Comparison of ENCODE assay signal across 24 mouse cellular contexts in the genomic region with DNA sequence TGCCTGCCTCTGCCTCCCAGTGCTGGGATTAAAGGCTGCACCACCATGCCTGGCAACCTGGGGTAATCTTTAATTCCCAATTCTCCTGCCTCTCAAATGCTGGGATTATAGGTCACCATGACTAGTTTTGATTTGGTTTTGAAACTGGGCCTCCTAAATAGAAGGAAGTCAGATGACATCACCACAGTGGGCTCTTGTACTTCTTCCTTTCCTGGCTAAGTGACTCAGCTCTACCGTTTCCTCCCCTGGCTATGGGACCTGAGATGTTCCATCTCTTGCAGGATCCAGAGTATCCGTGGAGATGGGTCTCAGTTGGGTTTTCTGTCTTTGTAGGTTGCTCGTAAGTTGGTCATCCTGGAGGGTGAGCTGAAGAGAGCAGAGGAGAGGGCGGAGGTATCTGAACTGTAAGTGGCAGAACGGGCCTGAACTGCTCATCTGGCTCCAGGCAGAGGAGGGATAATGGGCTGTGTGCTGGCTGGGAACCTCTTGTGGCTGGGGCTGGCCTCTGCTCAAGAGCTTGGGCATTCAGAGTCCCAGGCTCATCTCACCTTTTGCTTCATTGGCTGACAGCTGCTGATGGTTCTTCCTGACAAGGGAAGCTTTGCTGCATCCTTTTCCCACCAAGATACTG. TPM values are rescaled to one million over a fixed set of nuclear protein-coding genes. Genes with fewer than 3 reads are reported as not detected.
A peak's percentile ranks its signal among the peaks of the same experiment; 100 is the strongest.
DNase-seq lines count a peak whose midpoint lies in the region; ATAC-seq and TF ChIP-seq lines count a peak whose summit lies in the region.
"Had no signal": no experiment of that assay in that cellular context is flagged by ENCODE, and none has a peak within 500 bp of the region (broad histone marks: within the 10 kb centered on the region; RNA-seq: fewer than 3 reads in every experiment).

No protein-coding gene starts in this region.

- DNase-seq in liver, postnatal 0 days = no peak
- DNase-seq in liver (no peak), adipocyte (ENCODE audit: low spot score) (peak; percentile 47)
- DNase-seq in stomach, postnatal 0 days (ENCODE audit: low spot score) = no peak
- no peak for DNase-seq in right cerebral cortex, postnatal 10 days (ENCODE audit: low spot score in 2 of 2)
- DNase-seq in testis, postnatal 10 days (ENCODE audit: low spot score) = no peak
- DNase-seq: adrenal gland, postnatal 10 days; cerebellum, postnatal 10 days; gastrocnemius, adult 2 months; kidney, adult 2 months; kidney, postnatal 36 days; layer of hippocampus, adult 9-11 months; lung, postnatal 36 days; right cerebral cortex, adult 18-20 months had no signal

- no peak overlapping the region for H3K4me3 ChIP-seq in liver, postnatal 0 days (ENCODE audit: low read depth, low read length)
- H3K4me3 ChIP-seq in stomach, postnatal 0 days (ENCODE audit: low read depth, low read length) = no peak overlapping the region
- H3K4me3 ChIP-seq: gastrocnemius, adult 2 months; heart, adult 2 months; limb, embryonic 13.5 days; midbrain, embryonic 15.5 days; stomach, embryonic 15.5 days had no signal

- no peaks in the 10 kb centered on the region for H3K9me3 ChIP-seq in liver, postnatal 0 days (ENCODE audit: low read length)
- no peaks in the 10 kb centered on the region for H3K9me3 ChIP-seq in stomach, postnatal 0 days (ENCODE audit: control insufficient read depth, low read length)
- H3K9me3 ChIP-seq: limb, embryonic 13.5 days; midbrain, embryonic 15.5 days; stomach, embryonic 15.5 days had no signal

- H3K27me3 ChIP-seq in liver, postnatal 0 days (ENCODE audit: insufficient read depth, low read length) = no peaks in the 10 kb centered on the region
- no peaks in the 10 kb centered on the region for H3K27me3 ChIP-seq in stomach, postnatal 0 days (ENCODE audit: control insufficient read depth, insufficient read depth, low read length)
- H3K27me3 ChIP-seq: limb, embryonic 13.5 days; midbrain, embryonic 15.5 days; stomach, embryonic 15.5 days had no signal

- peak overlapping the region; percentile 46; the same call in 1 of the 2 replicates for H3K27ac ChIP-seq in liver, postnatal 0 days (ENCODE audit: low read depth)
- peak overlapping the region; percentile 24 for H3K27ac ChIP-seq in stomach, postnatal 0 days (replicated peaks)
- H3K27ac ChIP-seq: gastrocnemius, adult 2 months; heart, adult 2 months; hindbrain, postnatal 0 days; limb, embryonic 13.5 days; midbrain, embryonic 15.5 days; stomach, embryonic 15.5 days had no signal

- 63% methylated on average over 5 of the region's 5 CpGs for WGBS in liver, postnatal 0 days (ENCODE audit: insufficient replicate concordance)
- 81% methylated on average over 5 of the region's 5 CpGs for WGBS in stomach, postnatal 0 days

- peaks cover 59% of the 10 kb centered on the region for H3K36me3 ChIP-seq in liver, postnatal 0 days (replicated peaks; ENCODE audit: insufficient read depth, low read length)
- H3K36me3 ChIP-seq in stomach, postnatal 0 days (ENCODE audit: control insufficient read depth, insufficient read depth, low read length) = peaks cover 58% of the 10 kb centered on the region

- H3K9ac ChIP-seq in liver, postnatal 0 days (replicated peaks) = no peak overlapping the region
- H3K9ac ChIP-seq in stomach, postnatal 0 days (ENCODE audit: low read length) = no peak overlapping the region
- H3K9ac ChIP-seq: limb, embryonic 13.5 days; midbrain, embryonic 15.5 days; stomach, embryonic 15.5 days had no signal

- H3K4me1 ChIP-seq in liver, postnatal 0 days (ENCODE audit: insufficient read depth) = peaks cover 15% of the 10 kb centered on the region
- peaks cover 3% of the 10 kb centered on the region; the same call in 1 of the 2 replicates for H3K4me1 ChIP-seq in stomach, postnatal 0 days (replicated peaks; ENCODE audit: control insufficient read depth, insufficient read depth)
- H3K4me1 ChIP-seq: limb, embryonic 13.5 days; midbrain, embryonic 15.5 days had no signal

- TF ChIP-seq CTCF in liver, postnatal 0 days (IDR thresholded peaks at IDR 0.05; ENCODE audit: low read depth) = no peak
- TF ChIP-seq CTCF in stomach, postnatal 0 days (IDR thresholded peaks at IDR 0.05; ENCODE audit: low read depth) = no peak

- ATAC-seq in liver, postnatal 0 days = no peak
- peak; percentile 71 to 79; a peak in 3 of 4 replicates for ATAC-seq in hematopoietic stem cell, adult 5-6 weeks (replicated peaks in 1 of 2; ENCODE audit: insufficient read depth in 1 of 2, low FRiP score in 2 of 2, low TSS enrichment in 1 of 2, low read depth in 1 of 2, poor library complexity in 2 of 2, severe bottlenecking in 2 of 2)
- ATAC-seq in stomach, postnatal 0 days (ENCODE audit: low FRiP score, low TSS enrichment) = no peak
- ATAC-seq: CD4-positive, CD25-positive, alpha-beta regulatory T cell, adult 4 months; forebrain, embryonic 16.5 days; hindbrain, postnatal 0 days; midbrain, embryonic 15.5 days had no signal

- TF ChIP-seq EP300 in liver, postnatal 0 days (IDR thresholded peaks at IDR 0.05; ENCODE audit: low read depth) = no peak
- no peak for TF ChIP-seq EP300 in stomach, postnatal 0 days (optimal IDR thresholded peaks at IDR 0.05)

- H3K4me2 ChIP-seq in liver, postnatal 0 days (ENCODE audit: low read depth, low read length) = no peak overlapping the region
- H3K4me2 ChIP-seq in stomach, postnatal 0 days (replicated peaks; ENCODE audit: low read depth) = no peak overlapping the region
- H3K4me2 ChIP-seq: limb, embryonic 13.5 days; midbrain, embryonic 15.5 days; stomach, embryonic 15.5 days had no signal

RNA-seq across cellular contexts. Expression of a gene that starts 9.7 kb away (rescaled TPM):
- polyA plus RNA-seq in liver, postnatal 0 days (2015; fragmentation: Nextera tagmentation; extraction: Ambion mirVana) = 80.0 and 86.6 TPM in 2 replicates
- total RNA-seq in hematopoietic stem cell, adult 5-6 weeks (2017) = 51.1 and 73.7 TPM in 2 replicates
- 330 and 364 TPM in 2 replicates for polyA plus RNA-seq in stomach, postnatal 0 days (2015; fragmentation: Nextera tagmentation; extraction: Ambion mirVana)

RNA-seq across cellular contexts. Expression of a gene that starts 16.5 kb away (rescaled TPM):
- 57.3 and 58.1 TPM in 2 replicates for polyA plus RNA-seq in liver, postnatal 0 days (2015; fragmentation: Nextera tagmentation; extraction: Ambion mirVana)
- 317 and 486 TPM in 2 replicates for total RNA-seq in hematopoietic stem cell, adult 5-6 weeks (2017)
- 84.0 and 88.6 TPM in 2 replicates for polyA plus RNA-seq in stomach, postnatal 0 days (2015; fragmentation: Nextera tagmentation; extraction: Ambion mirVana)

RNA-seq across cellular contexts. Expression of a gene that starts 37.6 kb away (rescaled TPM):
- polyA plus RNA-seq in liver, postnatal 0 days (2015; fragmentation: Nextera tagmentation; extraction: Ambion mirVana) = not detected in 2 replicates
- not detected in 2 replicates for total RNA-seq in hematopoietic stem cell, adult 5-6 weeks (2017)
- 0.06 TPM in 1 of 2 replicates, not detected in the other for polyA plus RNA-seq in stomach, postnatal 0 days (2015; fragmentation: Nextera tagmentation; extraction: Ambion mirVana)
- total RNA-seq: adrenal gland, postnatal 10 days; gastrocnemius, adult 2 months; heart, adult 2 months; heart, postnatal 25 days; hindbrain, postnatal 0 days had no signal
- polyA plus RNA-seq: forebrain, embryonic 16.5 days; heart, adult 2 months; hindbrain, postnatal 0 days; kidney, adult 2 months; limb, embryonic 13.5 days; liver, embryonic 16.5 days; stomach, embryonic 15.5 days had no signal

RNA-seq across cellular contexts. Expression of a gene that starts 45.0 kb away (rescaled TPM):
- polyA plus RNA-seq in liver, postnatal 0 days (2015; fragmentation: Nextera tagmentation; extraction: Ambion mirVana) = 0.59 and 0.68 TPM in 2 replicates
- 10.1 and 14.3 TPM in 2 replicates for total RNA-seq in hematopoietic stem cell, adult 5-6 weeks (2017)
- polyA plus RNA-seq in stomach, postnatal 0 days (2015; fragmentation: Nextera tagmentation; extraction: Ambion mirVana) = 3.9 TPM in 2 replicates
- total RNA-seq: gastrocnemius, adult 2 months; heart, adult 2 months; heart, postnatal 25 days; hindbrain, postnatal 0 days had no signal
- polyA plus RNA-seq: forebrain, embryonic 16.5 days; hindbrain, postnatal 0 days; limb, embryonic 13.5 days; midbrain, embryonic 15.5 days had no signal

Comparison
In these comparisons a context has a peak if more than half of its experiments do, and no peak if none do; other contexts are left out.
1. ATAC-seq: peak in hematopoietic stem cell, adult 5-6 weeks (2 of 2); none in liver, postnatal 0 days (single experiment) and stomach, postnatal 0 days (single experiment).